Mouse (Mus musculus): ENCODE measurements around the gene Rpn2. TPM values are rescaled to one million over a fixed set of nuclear protein-coding genes. Genes with fewer than 3 reads are reported as not detected.

The Rpn2 gene
- polyA plus RNA-seq, 1 experiment from 2014 or later = 223 TPM

DNA sequence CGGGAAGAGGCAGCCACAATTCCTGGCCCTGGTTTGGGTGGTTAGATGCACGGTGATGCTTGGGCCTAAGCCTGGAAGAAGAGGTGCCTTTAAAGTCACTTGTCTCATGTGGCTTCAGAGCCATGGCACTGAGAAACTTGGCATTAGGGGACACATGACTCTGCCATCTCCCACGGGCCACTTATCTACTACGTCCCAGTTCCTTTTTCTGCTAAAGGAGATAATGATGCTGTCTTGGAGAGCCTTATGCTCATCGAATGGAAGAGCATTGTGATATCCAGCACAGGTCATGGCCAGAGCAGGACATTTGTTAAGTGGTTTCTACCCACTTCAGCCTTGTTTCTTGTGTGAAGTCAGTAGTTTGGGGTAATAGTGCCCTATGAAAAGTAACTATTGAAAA, 10.2 kb downstream of the Rpn2 start:
- Histone ChIP-seq H3K4me2 (no peak overlapping the region), H3K27me3 (no peaks in the 10 kb centered on the region), H3K27ac (replicated peaks) (no peak overlapping the region), H3K9ac (no peak overlapping the region), H3K4me3 (no peak overlapping the region), H3K9me3 (no peaks in the 10 kb centered on the region), H3K4me1 (replicated peaks) (0 out of 2 replicates have a peak, but pooled peaks cover 5% of the 10 kb centered on the region), H3K36me3 (peaks cover 62% of the 10 kb centered on the region)
- 90% methylated on average over 5 of the region's 5 CpGs for WGBS
- no peak for ATAC-seq (ENCODE audit: low FRiP score, low read depth)

DNA sequence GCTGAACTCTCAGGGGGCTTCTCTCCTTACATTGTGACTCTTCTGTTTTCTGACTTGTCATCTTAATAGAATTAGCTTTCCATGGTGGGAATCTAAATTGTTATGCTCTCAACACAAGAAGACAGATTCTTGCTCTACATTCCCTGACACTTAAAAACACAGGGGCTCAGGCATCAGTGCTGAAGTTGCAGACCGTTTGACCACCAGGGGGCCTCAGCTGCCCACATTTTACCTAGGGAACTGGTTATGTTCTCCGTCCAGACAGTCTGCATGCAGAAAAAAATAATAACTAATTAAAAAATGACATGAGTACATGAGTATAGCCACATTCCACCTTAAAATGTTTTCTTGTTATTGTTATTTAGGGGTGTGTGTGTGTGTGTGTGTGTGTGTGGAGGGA, 13.3 kb downstream of the Rpn2 start:
- H3K27ac ChIP-seq (replicated peaks) = no peak overlapping the region
- no peaks in the 10 kb centered on the region for H3K27me3 ChIP-seq
- 0 out of 2 replicates have a peak, but pooled peaks cover 10% of the 10 kb centered on the region for H3K4me1 ChIP-seq (replicated peaks)
- H3K9ac ChIP-seq = no peak overlapping the region
- ATAC-seq (ENCODE audit: low FRiP score, low read depth) = no peak
- no peaks in the 10 kb centered on the region for H3K9me3 ChIP-seq
- H3K36me3 ChIP-seq = peaks cover 65% of the 10 kb centered on the region
- no peak overlapping the region for H3K4me3 ChIP-seq
- no peak overlapping the region for H3K4me2 ChIP-seq
- WGBS = 14% methylated on average over 2 of the region's 2 CpGs

DNA sequence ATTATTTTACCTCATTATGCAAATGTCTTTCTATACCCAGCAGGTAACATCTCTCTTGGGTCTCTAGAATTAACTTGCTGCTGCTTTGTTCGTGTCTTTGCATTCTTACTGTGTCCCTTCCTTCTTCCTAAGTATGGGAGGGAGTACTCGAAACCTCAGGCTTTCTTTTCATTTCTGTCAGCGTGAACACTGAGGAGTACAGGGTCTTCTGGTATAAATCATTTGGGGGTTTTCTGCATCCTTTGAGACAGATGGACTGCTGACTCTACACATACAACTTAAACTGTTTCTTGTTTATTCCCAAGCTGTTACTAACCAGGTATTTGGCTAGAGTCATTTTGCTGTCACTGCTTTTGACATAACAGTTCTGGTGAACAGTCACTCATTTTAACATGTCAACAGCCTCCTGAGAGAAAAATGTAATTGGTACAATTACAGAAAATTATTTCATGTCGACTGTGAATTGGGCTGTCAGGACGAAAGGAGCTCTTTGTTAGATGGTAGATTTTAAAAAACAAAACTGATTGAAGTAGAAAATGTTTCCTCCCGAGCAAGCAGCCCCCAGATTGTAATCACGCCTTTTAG, 17.4 kb downstream of the Rpn2 start:
- Histone ChIP-seq H3K9me3 (no peaks in the 10 kb centered on the region), H3K4me1 (replicated peaks) (0 out of 2 replicates have a peak, but pooled peaks cover 5% of the 10 kb centered on the region), H3K27ac (replicated peaks) (peak overlapping the region; percentile 31; the same call in 1 of the 2 replicates), H3K4me2 (no peak overlapping the region), H3K4me3 (no peak overlapping the region), H3K9ac (no peak overlapping the region), H3K36me3 (peaks cover 81% of the 10 kb centered on the region), H3K27me3 (no peaks in the 10 kb centered on the region)
- WGBS = 72% methylated on average over 7 of the region's 7 CpGs
- ATAC-seq (ENCODE audit: low FRiP score, low read depth) = no peak

DNA sequence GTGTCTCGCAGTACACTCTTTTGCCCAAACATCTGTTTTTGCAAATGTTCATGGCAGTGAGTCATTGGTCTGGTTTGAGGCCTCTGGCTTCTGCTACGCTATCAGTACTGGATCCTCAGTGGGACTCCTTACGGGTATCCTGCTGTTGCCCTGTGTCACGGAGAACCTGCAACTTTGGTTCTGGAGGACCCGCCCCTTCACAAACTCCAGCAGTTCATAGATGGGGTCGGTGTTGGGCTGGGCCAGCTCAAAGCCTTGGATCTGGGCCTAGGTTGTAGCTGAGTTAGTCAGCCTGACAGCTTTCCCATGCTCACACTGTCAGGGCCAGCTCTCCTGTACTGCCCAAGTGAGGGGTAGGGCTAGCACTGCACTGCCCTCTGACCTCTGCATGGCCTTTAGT, 21.2 kb downstream of the Rpn2 start:
- Histone ChIP-seq H3K9me3 (no peaks in the 10 kb centered on the region), H3K4me1 (replicated peaks) (0 out of 2 replicates have a peak, but pooled peaks cover 9% of the 10 kb centered on the region), H3K4me2 (no peak overlapping the region), H3K9ac (no peak overlapping the region), H3K4me3 (no peak overlapping the region), H3K27me3 (no peaks in the 10 kb centered on the region), H3K36me3 (peaks cover 79% of the 10 kb centered on the region), H3K27ac (replicated peaks) (no peak overlapping the region)
- 94% methylated on average over 6 of the region's 6 CpGs for WGBS
- 0 out of 2 replicates have a peak, but pooled peaks have one; percentile 45 for ATAC-seq (ENCODE audit: low FRiP score, low read depth)

DNA sequence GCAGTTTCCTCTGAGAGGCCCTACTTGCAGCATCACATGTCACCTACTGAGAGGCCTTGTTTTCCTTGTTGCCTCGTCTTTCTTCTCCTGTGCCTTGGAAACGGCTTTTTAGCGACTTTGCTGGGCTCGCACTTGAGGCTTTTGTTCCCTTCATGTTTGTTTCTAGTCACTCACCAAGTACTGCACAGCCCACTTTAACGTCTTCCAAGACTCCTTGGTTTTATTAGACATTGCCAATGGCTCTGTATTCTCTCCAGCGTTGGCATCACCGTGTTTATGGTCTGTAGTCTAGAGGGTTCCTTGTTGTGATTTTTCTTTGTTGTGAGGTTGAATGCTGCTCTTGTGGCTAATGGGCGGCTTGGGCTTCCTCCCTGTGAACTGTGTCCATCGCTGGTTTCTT, 24.3 kb downstream of the Rpn2 start:
- H3K27me3 ChIP-seq = no peaks in the 10 kb centered on the region
- no peak overlapping the region for H3K4me2 ChIP-seq
- H3K9ac ChIP-seq = no peak overlapping the region
- H3K9me3 ChIP-seq = no peaks in the 10 kb centered on the region
- no peak for ATAC-seq (ENCODE audit: low FRiP score, low read depth)
- WGBS = 54% methylated on average over 9 of the region's 9 CpGs
- H3K36me3 ChIP-seq = peaks cover 62% of the 10 kb centered on the region
- H3K4me3 ChIP-seq = no peak overlapping the region
- peak overlapping the region; percentile 58 for H3K27ac ChIP-seq (replicated peaks)
- 0 out of 2 replicates have a peak, but pooled peaks cover 11% of the 10 kb centered on the region for H3K4me1 ChIP-seq (replicated peaks)

DNA sequence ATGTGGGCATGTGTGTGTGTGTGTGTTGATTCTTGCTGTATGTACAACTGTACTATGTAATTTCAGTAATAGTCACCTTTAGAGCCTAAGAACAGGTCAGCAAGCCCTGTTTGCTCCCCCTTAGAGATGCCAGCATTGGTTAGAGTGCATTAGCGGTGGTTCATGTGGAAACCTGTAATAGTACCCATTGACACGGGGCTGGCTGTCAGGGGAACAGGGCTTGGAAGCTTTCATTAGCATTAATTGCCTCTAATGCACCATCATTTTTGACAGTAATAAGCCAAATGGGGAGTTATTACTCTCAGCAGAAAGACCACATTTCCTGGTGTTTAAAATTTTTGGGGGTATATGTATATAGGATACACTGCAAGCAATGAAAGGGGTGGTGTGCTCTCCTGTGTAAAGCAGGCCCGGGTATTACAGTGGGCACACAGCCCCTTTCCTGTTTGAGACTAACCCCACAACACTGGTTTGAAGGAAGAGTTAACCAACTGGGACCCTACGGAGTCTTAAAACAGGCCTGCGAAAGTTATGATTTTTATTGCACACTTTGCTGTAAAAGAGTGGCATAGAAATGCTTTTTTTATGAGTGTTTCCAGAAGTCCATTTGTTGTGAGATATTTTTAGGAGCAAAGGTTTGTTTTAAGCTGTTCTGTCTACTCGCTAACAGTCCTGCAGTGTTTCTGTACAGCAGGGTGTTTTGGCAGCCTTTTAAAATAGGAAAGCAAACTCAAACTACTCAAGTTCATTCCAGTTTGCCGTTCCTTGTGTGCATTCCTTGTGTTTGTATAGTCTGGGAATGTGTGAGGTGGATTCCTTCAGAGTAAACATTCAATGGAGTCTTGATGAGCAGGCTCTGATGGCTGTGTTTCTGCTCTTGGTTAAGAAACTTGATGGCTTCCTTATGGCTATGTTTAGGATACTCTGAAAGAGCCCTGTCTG, 27.5 kb downstream of the Rpn2 start:
- WGBS = 79% methylated on average over 7 of the region's 7 CpGs
- Histone ChIP-seq H3K27me3 (no peaks in the 10 kb centered on the region), H3K27ac (replicated peaks) (0 out of 2 replicates have a peak overlapping the region, but pooled peaks have one; percentile 1), H3K9ac (no peak overlapping the region), H3K36me3 (peaks cover 48% of the 10 kb centered on the region), H3K4me1 (replicated peaks) (0 out of 2 replicates have a peak, but pooled peaks cover 15% of the 10 kb centered on the region), H3K4me3 (no peak overlapping the region), H3K9me3 (no peaks in the 10 kb centered on the region), H3K4me2 (no peak overlapping the region)
- ATAC-seq (ENCODE audit: low FRiP score, low read depth) = no peak

DNA sequence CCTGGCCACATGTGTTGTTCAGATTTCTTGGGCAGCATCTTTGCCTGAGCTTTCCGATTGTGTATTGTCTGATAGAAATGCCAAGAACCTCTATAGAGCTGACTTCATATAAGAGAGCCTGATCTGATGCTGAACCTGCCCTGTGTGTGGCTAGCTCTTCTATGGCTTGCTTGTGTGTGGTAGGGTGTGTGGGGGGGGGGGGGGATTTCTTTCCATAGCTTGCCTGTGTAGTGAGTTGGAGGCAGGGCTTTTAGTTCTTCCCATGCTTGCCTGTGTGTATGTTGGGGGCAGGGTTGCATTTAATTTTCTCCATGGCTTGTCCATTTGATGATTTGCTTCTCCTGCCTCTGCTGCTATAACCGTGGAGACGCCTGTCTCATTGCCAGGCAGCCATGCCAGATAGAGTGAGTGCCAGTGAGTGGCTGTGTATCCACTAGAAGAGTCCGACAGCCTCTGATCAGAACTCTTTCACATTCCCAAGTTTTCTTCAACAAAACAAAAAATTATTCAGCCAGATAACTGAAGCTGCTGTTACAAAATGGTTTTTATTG, 29.0 kb downstream of the Rpn2 start:
- H3K9me3 ChIP-seq = no peaks in the 10 kb centered on the region
- peak; percentile 73; the same call in 1 of the 2 replicates for ATAC-seq (ENCODE audit: low FRiP score, low read depth)
- WGBS = 63% methylated on average over 4 of the region's 4 CpGs
- no peaks in the 10 kb centered on the region for H3K27me3 ChIP-seq
- H3K4me1 ChIP-seq (replicated peaks) = 0 out of 2 replicates have a peak, but pooled peaks cover 15% of the 10 kb centered on the region
- peak overlapping the region; percentile 35 for H3K27ac ChIP-seq (replicated peaks)
- H3K4me2 ChIP-seq = no peak overlapping the region
- no peak overlapping the region for H3K9ac ChIP-seq
- no peak overlapping the region for H3K4me3 ChIP-seq
- peaks cover 50% of the 10 kb centered on the region for H3K36me3 ChIP-seq

DNA sequence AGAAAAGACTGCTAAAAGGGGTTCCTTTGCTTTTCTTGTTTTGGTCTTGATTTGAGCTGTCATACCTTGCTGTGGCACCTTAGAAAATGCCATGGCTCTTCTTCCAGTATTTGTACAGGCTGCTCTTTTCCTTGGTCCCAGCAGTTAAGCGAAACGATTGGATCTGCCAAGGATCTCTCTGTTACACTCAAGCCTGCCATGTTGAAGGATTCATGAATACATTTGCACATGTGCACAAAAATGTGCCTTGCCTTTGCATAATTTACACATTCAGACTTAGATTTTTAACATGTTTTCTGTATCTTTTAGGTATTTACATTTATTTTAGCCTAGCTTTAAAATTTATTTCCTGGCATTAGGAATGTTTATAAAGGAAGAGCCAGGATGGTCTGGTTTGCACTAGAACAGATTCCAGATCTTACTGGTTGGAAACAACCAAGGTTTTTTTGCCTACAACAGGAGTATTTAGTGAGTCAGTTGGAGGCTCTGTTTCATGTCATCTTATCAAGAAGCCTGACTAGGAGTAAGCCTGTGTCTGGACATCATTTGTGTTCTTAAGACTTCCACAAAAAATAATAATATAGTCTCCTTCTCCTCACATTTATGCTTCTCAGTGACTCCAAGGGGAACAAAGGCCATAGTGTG, 29.6 kb downstream of the Rpn2 start:
- peaks cover 46% of the 10 kb centered on the region for H3K36me3 ChIP-seq
- no peak overlapping the region for H3K9ac ChIP-seq
- peak overlapping the region; percentile 35 for H3K27ac ChIP-seq (replicated peaks)
- peaks cover 16% of the 10 kb centered on the region for H3K4me1 ChIP-seq (replicated peaks)
- no peak overlapping the region for H3K4me2 ChIP-seq
- 79% methylated on average over 2 of the region's 2 CpGs for WGBS
- no peak for ATAC-seq (ENCODE audit: low FRiP score, low read depth)
- H3K4me3 ChIP-seq = no peak overlapping the region
- H3K9me3 ChIP-seq = no peaks in the 10 kb centered on the region
- no peaks in the 10 kb centered on the region for H3K27me3 ChIP-seq

DNA sequence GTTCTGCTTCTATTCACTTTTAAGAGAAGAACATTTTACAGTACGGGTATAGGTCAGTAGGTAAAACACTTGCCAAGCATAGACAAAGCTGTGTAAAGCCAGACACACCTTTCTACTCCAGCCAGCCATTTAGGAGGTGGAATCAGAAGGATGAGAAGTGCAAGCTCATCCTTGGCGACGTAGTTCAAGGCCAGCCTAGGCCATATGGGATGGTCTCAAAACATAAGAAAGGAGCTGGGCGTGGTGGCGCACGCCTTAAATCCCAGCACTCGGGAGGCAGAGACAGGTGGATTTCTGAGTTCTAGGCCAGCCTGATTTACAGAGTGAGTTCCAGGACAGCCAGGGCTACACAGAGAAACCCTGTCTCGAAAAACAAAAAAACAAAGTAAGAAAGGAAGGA, 30.8 kb downstream of the Rpn2 start:
- H3K4me1 ChIP-seq (replicated peaks) = peaks cover 28% of the 10 kb centered on the region
- H3K27me3 ChIP-seq = no peaks in the 10 kb centered on the region
- no peak overlapping the region for H3K9ac ChIP-seq
- H3K36me3 ChIP-seq = peaks cover 38% of the 10 kb centered on the region
- no peak overlapping the region for H3K27ac ChIP-seq (replicated peaks)
- ATAC-seq (ENCODE audit: low FRiP score, low read depth) = no peak
- 96% methylated on average over 8 of the region's 8 CpGs for WGBS
- H3K9me3 ChIP-seq = no peaks in the 10 kb centered on the region
- H3K4me2 ChIP-seq = no peak overlapping the region
- no peak overlapping the region for H3K4me3 ChIP-seq

DNA sequence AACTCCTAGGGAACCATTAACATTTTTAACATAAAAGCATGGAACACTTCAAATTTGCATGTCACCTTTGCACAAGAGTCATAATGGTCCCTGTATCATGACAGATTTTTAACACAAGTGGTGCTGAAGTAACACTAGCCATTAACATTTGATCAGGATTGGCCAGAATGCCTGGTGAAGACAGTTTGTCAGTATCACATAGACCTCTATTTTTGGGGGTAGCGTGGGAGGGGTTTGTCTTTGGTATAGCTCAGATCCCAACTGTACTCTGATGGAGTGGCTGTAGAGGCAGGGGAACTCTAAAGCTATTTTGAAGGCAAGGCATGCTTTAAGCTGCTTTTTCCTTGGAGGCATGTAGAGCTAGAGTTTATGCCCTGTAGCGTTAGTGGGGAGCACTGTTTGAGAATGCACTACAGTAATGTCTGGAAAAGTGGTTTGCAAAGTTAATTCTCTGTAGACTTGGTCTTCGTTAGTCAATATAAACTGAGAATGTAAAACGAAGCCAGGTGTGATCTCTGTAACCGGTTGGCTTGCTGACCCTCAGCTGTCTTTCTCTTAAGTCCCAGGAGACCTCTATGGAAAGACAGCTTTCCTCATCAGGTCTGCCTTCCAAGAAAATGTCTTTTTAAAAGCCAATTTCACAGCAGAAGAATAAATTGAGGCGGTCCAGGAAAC, 32.3 kb downstream of the Rpn2 start:
- no peak overlapping the region for H3K27ac ChIP-seq (replicated peaks)

DNA sequence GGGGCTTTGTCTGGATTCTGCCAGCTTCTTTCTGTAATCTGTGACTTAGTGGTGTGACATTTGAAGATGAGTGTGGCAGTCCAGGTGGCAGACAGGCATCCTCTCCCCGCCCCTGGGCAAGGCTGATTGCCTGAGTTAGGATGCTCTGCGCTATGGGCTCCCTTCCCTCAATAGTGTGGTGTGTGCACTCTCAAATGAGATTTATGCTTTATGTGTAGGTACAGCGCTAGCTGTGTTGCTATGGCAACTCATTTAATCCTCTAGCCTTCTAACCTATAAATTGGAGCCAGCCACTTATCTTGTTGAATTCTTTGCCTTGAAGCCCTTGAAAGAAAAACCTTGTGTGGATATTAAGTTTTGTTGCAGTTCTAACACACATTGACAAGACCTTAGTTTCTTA, 34.9 kb downstream of the Rpn2 start:
- Histone ChIP-seq H3K4me1 (replicated peaks) (peaks cover 48% of the 10 kb centered on the region), H3K36me3 (peaks cover 64% of the 10 kb centered on the region), H3K4me2 (no peak overlapping the region), H3K9ac (no peak overlapping the region), H3K27me3 (no peaks in the 10 kb centered on the region), H3K9me3 (no peaks in the 10 kb centered on the region), H3K27ac (replicated peaks) (peak overlapping the region; percentile 61), H3K4me3 (no peak overlapping the region)
- WGBS = 70% methylated on average over 3 of the region's 3 CpGs
- peak; percentile 76 for ATAC-seq (ENCODE audit: low FRiP score, low read depth)

More for the DNA sequence above, 32.3 kb downstream of the Rpn2 start:
- Histone ChIP-seq H3K36me3 (peaks cover 47% of the 10 kb centered on the region), H3K9ac (no peak overlapping the region), H3K4me2 (no peak overlapping the region), H3K27me3 (no peaks in the 10 kb centered on the region), H3K4me1 (replicated peaks) (peaks cover 37% of the 10 kb centered on the region), H3K9me3 (no peaks in the 10 kb centered on the region), H3K4me3 (no peak overlapping the region)
- 82% methylated on average over 6 of the region's 6 CpGs for WGBS
- ATAC-seq (ENCODE audit: low FRiP score, low read depth) = no peak

Data from hindbrain, embryonic 15.5 days (tissue).